Mouse (Mus musculus) erythroblast, adult 5-6 weeks (primary cell): Measurements from ENCODE around the gene Celf5. TPM values are rescaled to one million over a fixed set of nuclear protein-coding genes. Genes with fewer than 3 reads are reported as not detected.
A peak's percentile ranks its signal among the peaks of the same experiment; 100 is the strongest.

Experiments used
- ATAC-seq: replicated peaks from 2 replicates; pipeline ENCODE4 v1.8.0; 2016; ENCODE audit warnings: moderate number of reproducible peaks, mild to moderate bottlenecking, moderate TSS enrichment, inconsistent platforms; ENCODE audit not compliant: poor library complexity, low FRiP score, severe bottlenecking
- total RNA-seq, 2 experiments: library from RNA; stranded (forward) in 1 of 2; stranded (reverse) in 1 of 2; fragments of 150-400 nt in 1 of 2; fragments of 200-764, 138-1000 nt in 1 of 2; gene quantifications; 2 replicates each; pipeline versions ENCODE4 v1.2.3 to v1.2.4; 2015 to 2017; ENCODE audit warnings: low replicate concordance in 2 of 2

Celf5 gene
- total RNA-seq, 2 experiments from 2014 or later: 0.68 TPM; not detected in 1

GRCm38 (mm10) chr10:81430831-81431525 is 51.5 kb downstream of the Celf5 start:
- ATAC-seq: no peak

- ATAC-seq: no peak
Observed at GRCm38 (mm10) chr10:81430141-81430830, 52.2 kb downstream of the Celf5 start.

- peak; percentile 49 for ATAC-seq
Observed at GRCm38 (mm10) chr10:81429605-81430061, 52.9 kb downstream of the Celf5 start.

GRCm38 (mm10) chr10:81429092-81429491 is 53.4 kb downstream of the Celf5 start:
- no peak for ATAC-seq

GRCm38 (mm10) chr10:81428507-81428870 is 54.0 kb downstream of the Celf5 start:
- ATAC-seq: no peak

GRCm38 (mm10) chr10:81427804-81428506 is 54.6 kb downstream of the Celf5 start:
- no peak for ATAC-seq

- no peak for ATAC-seq
Observed at GRCm38 (mm10) chr10:81427327-81427726, 55.2 kb downstream of the Celf5 start.

GRCm38 (mm10) chr10:81426897-81427296 is 55.6 kb downstream of the Celf5 start:
- peak; percentile 61 for ATAC-seq

GRCm38 (mm10) chr10:81426081-81426671 is 56.3 kb downstream of the Celf5 start:
- no peak for ATAC-seq

GRCm38 (mm10) chr10:81425236-81425850 is 57.2 kb downstream of the Celf5 start:
- no peak for ATAC-seq

GRCm38 (mm10) chr10:81424246-81425051 is 58.1 kb downstream of the Celf5 start:
- no peak for ATAC-seq

- no peak for ATAC-seq
Observed at GRCm38 (mm10) chr10:81423476-81424245, 58.8 kb downstream of the Celf5 start.

- ATAC-seq: no peak
Observed at GRCm38 (mm10) chr10:81422661-81423217, 59.8 kb downstream of the Celf5 start.

- ATAC-seq: no peak
Observed at GRCm38 (mm10) chr10:81422191-81422590, 60.3 kb downstream of the Celf5 start.

- no peak for ATAC-seq
Observed at GRCm38 (mm10) chr10:81421797-81422100, 60.8 kb downstream of the Celf5 start.

- ATAC-seq: no peak
Observed at GRCm38 (mm10) chr10:81421041-81421796, 61.3 kb downstream of the Celf5 start.

- no peak for ATAC-seq
Observed at GRCm38 (mm10) chr10:81420191-81420767, 62.2 kb downstream of the Celf5 start.
